Mouse (Mus musculus) heart, postnatal 4 days (tissue): ENCODE results near the gene Gm4847. TPM values are rescaled to one million over a fixed set of nuclear protein-coding genes. Genes with fewer than 3 reads are reported as not detected.

Source experiments
- DNase-seq: peaks from one replicate; pipeline ENCODE4 v3.0.0; 2021
- microRNA-seq, 2 experiments: library from miRNA; unstranded; fragments of <30 nt; microRNA quantifications; one replicate each; pipeline ENCODE4 v1.2.0; 2021 to 2022
- total RNA-seq, 2 experiments: library from RNA; stranded (reverse); gene quantifications; 2 replicates each; pipeline ENCODE4 v1.2.3; 2021

Gene Gm4847
- total RNA-seq = not detected

GRCm38 (mm10) chr1:166647593-166647992 lies at the start of gene Gm4847:
Gene Gm4847, minus strand, starts transcription at chr1:166647693.
- no peak for DNase-seq

GRCm38 (mm10) chr1:166681745-166682144 lies 34.3 kb upstream of the Gm4847 start, which contains the start of gene Fmo9:
Gene Fmo9, minus strand, starts transcription at chr1:166681845.
- no peak for DNase-seq

GRCm38 (mm10) chr1:166669264-166669663 lies 21.8 kb upstream of the Gm4847 start:
- no peak for DNase-seq

DNA sequence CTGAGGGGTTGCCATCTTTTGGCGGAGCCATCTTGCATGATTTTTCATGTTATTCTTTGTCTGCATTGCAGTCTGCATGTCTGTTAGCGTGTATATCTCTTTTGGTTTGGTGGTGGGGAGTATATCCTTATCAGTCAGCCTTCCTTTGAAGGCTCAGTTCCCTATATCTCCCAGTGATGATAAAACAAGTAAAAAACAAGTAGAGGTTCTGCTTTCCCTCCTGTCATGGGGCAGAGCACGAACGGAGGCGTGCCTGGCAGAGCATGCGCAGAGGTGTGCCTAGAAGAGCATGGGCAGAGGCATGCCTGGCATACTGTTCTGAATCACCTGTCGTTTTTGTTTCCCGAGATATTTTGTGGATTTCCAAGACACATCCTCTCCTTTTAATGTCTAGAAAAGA lies 13.3 kb upstream of the Gm4847 start:
- DNase-seq = no peak

Small RNAs within 50 kb of the gene (microRNA-seq; reads per million reads assigned to microRNA genes)
- gene Gm22992 = 0 reads per million in 2 experiments

Other genes starting within 250 kb of the Gm4847 start
- gene Pogk, start 237.8 kb downstream of the Gm4847 start, total RNA-seq = 10 to 100 TPM; 24.5 to 29.2 TPM
- not detected for gene Gm4846, start 150.1 kb downstream of the Gm4847 start, total RNA-seq
- not detected for gene Fmo9, start 34.2 kb upstream of the Gm4847 start, total RNA-seq